Mouse (Mus musculus): ENCODE measurements at regions not wholly inside any gene's neighbourhood (a gene's known extent, or its start where the extent isn't known, plus 50 kb on each side); places are given as distances from the start of the nearest gene placed in this dataset.

DNA sequence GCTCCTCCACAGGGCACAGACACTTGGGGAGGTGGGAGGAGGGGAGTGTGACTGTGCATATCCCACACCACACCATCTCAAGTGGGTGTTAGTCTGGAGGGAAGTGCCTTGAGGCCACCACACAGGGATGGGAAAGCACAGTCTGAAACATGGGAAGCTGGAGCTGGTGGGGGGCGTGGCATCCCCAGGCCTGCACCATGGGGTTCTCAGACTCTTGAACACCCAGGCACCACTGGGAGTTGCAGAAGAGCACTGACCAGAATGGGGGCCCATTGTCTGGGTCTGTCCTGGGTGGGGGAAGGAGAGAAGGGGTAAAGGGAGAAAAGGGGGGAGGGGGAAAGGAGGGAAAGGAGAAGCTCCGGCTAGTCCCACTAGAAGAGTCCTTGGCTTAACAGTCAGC lies 776.0 kb downstream of the Diaph3 start:
- TF ChIP-seq CTCF (IDR thresholded peaks at IDR 0.05; ENCODE audit: low read depth) = no peak
- H3K27me3 ChIP-seq (replicated peaks; ENCODE audit: control insufficient read depth, insufficient read depth, low read length) = no peaks in the 10 kb centered on the region
- no peaks in the 10 kb centered on the region for H3K9me3 ChIP-seq (ENCODE audit: control insufficient read depth)
- H3K4me1 ChIP-seq (replicated peaks; ENCODE audit: control insufficient read depth, insufficient read depth, low read length) = no peaks in the 10 kb centered on the region
- no peaks in the 10 kb centered on the region for H3K36me3 ChIP-seq (ENCODE audit: control insufficient read depth, insufficient read depth)
- no peak overlapping the region for H3K4me3 ChIP-seq (ENCODE audit: low read depth, low read length)
- ATAC-seq = no peak
- no peak overlapping the region for H3K9ac ChIP-seq (ENCODE audit: low read depth, low read length)
- 92% methylated on average over 2 of the region's 2 CpGs for WGBS
- no peak overlapping the region for H3K4me2 ChIP-seq (replicated peaks; ENCODE audit: low read depth)
- H3K27ac ChIP-seq (ENCODE audit: low read depth, low read length) = no peak overlapping the region

- ATAC-seq = no peak
- no peaks in the 10 kb centered on the region for H3K9me3 ChIP-seq (ENCODE audit: control insufficient read depth)
- H3K9ac ChIP-seq (ENCODE audit: low read depth, low read length) = no peak overlapping the region
- H3K36me3 ChIP-seq (ENCODE audit: control insufficient read depth, insufficient read depth) = no peaks in the 10 kb centered on the region
- no peak for TF ChIP-seq CTCF (IDR thresholded peaks at IDR 0.05; ENCODE audit: low read depth)
- no peak overlapping the region for H3K4me3 ChIP-seq (ENCODE audit: low read depth, low read length)
- 50% methylated on average over 7 of the region's 7 CpGs for WGBS
- no peak overlapping the region for H3K27ac ChIP-seq (ENCODE audit: low read depth, low read length)
- H3K27me3 ChIP-seq (replicated peaks; ENCODE audit: control insufficient read depth, insufficient read depth, low read length) = no peaks in the 10 kb centered on the region
- no peak overlapping the region for H3K4me2 ChIP-seq (replicated peaks; ENCODE audit: low read depth)
- no peaks in the 10 kb centered on the region for H3K4me1 ChIP-seq (replicated peaks; ENCODE audit: control insufficient read depth, insufficient read depth, low read length)
Measured at GRCm38 (mm10) chr14:86360423-86361059, 780.5 kb downstream of the Diaph3 start.

- Histone ChIP-seq H3K36me3 (ENCODE audit: control insufficient read depth, insufficient read depth) (no peaks in the 10 kb centered on the region), H3K9me3 (ENCODE audit: control insufficient read depth) (no peaks in the 10 kb centered on the region), H3K27ac (ENCODE audit: low read depth, low read length) (no peak overlapping the region), H3K4me3 (ENCODE audit: low read depth, low read length) (no peak overlapping the region), H3K4me1 (replicated peaks; ENCODE audit: control insufficient read depth, insufficient read depth, low read length) (no peaks in the 10 kb centered on the region), H3K27me3 (replicated peaks; ENCODE audit: control insufficient read depth, insufficient read depth, low read length) (no peaks in the 10 kb centered on the region), H3K9ac (ENCODE audit: low read depth, low read length) (no peak overlapping the region), H3K4me2 (replicated peaks; ENCODE audit: low read depth) (no peak overlapping the region)
- WGBS = 87% methylated on average over 6 of the region's 6 CpGs
- no peak for TF ChIP-seq CTCF (IDR thresholded peaks at IDR 0.05; ENCODE audit: low read depth)
- no peak for ATAC-seq
Measured at GRCm38 (mm10) chr14:86358584-86358983, 782.5 kb downstream of the Diaph3 start.

- no peak for ATAC-seq
- no peak for TF ChIP-seq CTCF (IDR thresholded peaks at IDR 0.05; ENCODE audit: low read depth)
- H3K27ac ChIP-seq (ENCODE audit: low read depth, low read length) = no peak overlapping the region
- H3K9me3 ChIP-seq (ENCODE audit: control insufficient read depth) = no peaks in the 10 kb centered on the region
- WGBS = 37% methylated on average over 1 of the region's 1 CpGs
- no peak overlapping the region for H3K4me2 ChIP-seq (replicated peaks; ENCODE audit: low read depth)
- no peaks in the 10 kb centered on the region for H3K36me3 ChIP-seq (ENCODE audit: control insufficient read depth, insufficient read depth)
- H3K27me3 ChIP-seq (replicated peaks; ENCODE audit: control insufficient read depth, insufficient read depth, low read length) = no peaks in the 10 kb centered on the region
- H3K4me3 ChIP-seq (ENCODE audit: low read depth, low read length) = no peak overlapping the region
- no peak overlapping the region for H3K9ac ChIP-seq (ENCODE audit: low read depth, low read length)
- H3K4me1 ChIP-seq (replicated peaks; ENCODE audit: control insufficient read depth, insufficient read depth, low read length) = no peaks in the 10 kb centered on the region
Measured at GRCm38 (mm10) chr14:86350526-86350925, 790.5 kb downstream of the Diaph3 start.

GRCm38 (mm10) chr14:86339007-86339406 lies 802.0 kb downstream of the Diaph3 start:
- Histone ChIP-seq H3K4me2 (replicated peaks; ENCODE audit: low read depth) (no peak overlapping the region), H3K9me3 (ENCODE audit: control insufficient read depth) (no peaks in the 10 kb centered on the region), H3K9ac (ENCODE audit: low read depth, low read length) (no peak overlapping the region), H3K4me3 (ENCODE audit: low read depth, low read length) (no peak overlapping the region), H3K36me3 (ENCODE audit: control insufficient read depth, insufficient read depth) (no peaks in the 10 kb centered on the region), H3K4me1 (replicated peaks; ENCODE audit: control insufficient read depth, insufficient read depth, low read length) (no peaks in the 10 kb centered on the region), H3K27me3 (replicated peaks; ENCODE audit: control insufficient read depth, insufficient read depth, low read length) (no peaks in the 10 kb centered on the region), H3K27ac (ENCODE audit: low read depth, low read length) (no peak overlapping the region)
- no peak for TF ChIP-seq CTCF (IDR thresholded peaks at IDR 0.05; ENCODE audit: low read depth)
- WGBS = 61% methylated on average over 6 of the region's 6 CpGs
- ATAC-seq = no peak

DNA sequence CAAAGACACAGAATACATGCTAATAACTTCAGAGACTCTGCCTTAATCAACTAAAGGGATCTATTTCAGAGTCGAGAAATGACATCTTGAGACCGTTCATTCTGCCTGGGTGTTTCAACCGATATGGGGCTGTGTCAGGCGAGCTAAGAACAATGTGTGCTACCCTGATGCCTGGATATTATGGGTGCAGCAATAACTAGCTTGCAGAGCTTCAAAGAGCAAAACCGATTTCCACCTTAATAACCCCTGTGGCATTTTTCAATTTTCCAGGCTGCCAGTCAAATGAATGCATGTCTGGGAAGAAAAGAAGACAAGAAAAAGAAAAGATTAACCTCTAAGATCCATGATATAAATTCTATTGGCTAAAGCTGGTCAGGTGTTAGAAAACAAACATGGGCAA lies 804.0 kb downstream of the Diaph3 start:
- Histone ChIP-seq H3K9me3 (ENCODE audit: control insufficient read depth) (no peaks in the 10 kb centered on the region), H3K36me3 (ENCODE audit: control insufficient read depth, insufficient read depth) (no peaks in the 10 kb centered on the region), H3K4me1 (replicated peaks; ENCODE audit: control insufficient read depth, insufficient read depth, low read length) (no peaks in the 10 kb centered on the region), H3K27me3 (replicated peaks; ENCODE audit: control insufficient read depth, insufficient read depth, low read length) (no peaks in the 10 kb centered on the region), H3K9ac (ENCODE audit: low read depth, low read length) (no peak overlapping the region), H3K27ac (ENCODE audit: low read depth, low read length) (no peak overlapping the region), H3K4me3 (ENCODE audit: low read depth, low read length) (no peak overlapping the region), H3K4me2 (replicated peaks; ENCODE audit: low read depth) (no peak overlapping the region)
- 90% methylated on average over 5 of the region's 5 CpGs for WGBS
- ATAC-seq = no peak
- TF ChIP-seq CTCF (IDR thresholded peaks at IDR 0.05; ENCODE audit: low read depth) = no peak

DNA sequence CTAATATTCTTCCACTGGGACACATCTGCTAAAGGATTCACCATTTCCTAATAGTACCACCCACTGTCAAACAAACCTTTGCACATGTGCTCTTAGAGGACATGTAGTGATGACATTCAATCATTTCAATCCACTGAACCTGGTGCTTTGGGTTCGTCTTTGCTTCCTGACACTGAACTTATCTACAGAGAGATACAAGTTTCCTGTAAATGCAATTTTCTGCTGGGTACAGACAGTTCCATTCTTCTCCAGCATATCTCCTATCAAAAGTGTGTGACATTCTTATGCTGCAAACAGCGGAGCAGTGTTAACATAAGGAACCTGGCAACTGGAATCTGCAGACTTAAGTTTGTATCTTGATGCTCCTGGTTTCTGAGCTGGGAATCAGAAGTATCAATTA lies 805.8 kb downstream of the Diaph3 start:
- no peak overlapping the region for H3K4me2 ChIP-seq (replicated peaks; ENCODE audit: low read depth)

More for the DNA sequence above, 805.8 kb downstream of the Diaph3 start:
- no peak for TF ChIP-seq CTCF (IDR thresholded peaks at IDR 0.05; ENCODE audit: low read depth)
- Histone ChIP-seq H3K36me3 (ENCODE audit: control insufficient read depth, insufficient read depth) (no peaks in the 10 kb centered on the region), H3K9ac (ENCODE audit: low read depth, low read length) (no peak overlapping the region), H3K27ac (ENCODE audit: low read depth, low read length) (no peak overlapping the region), H3K27me3 (replicated peaks; ENCODE audit: control insufficient read depth, insufficient read depth, low read length) (no peaks in the 10 kb centered on the region), H3K4me3 (ENCODE audit: low read depth, low read length) (no peak overlapping the region), H3K9me3 (ENCODE audit: control insufficient read depth) (no peaks in the 10 kb centered on the region), H3K4me1 (replicated peaks; ENCODE audit: control insufficient read depth, insufficient read depth, low read length) (no peaks in the 10 kb centered on the region)
- 80% methylated on average over 2 of the region's 2 CpGs for WGBS
- no peak for ATAC-seq
